Mouse (Mus musculus) myocyte (in vitro differentiated cells): ENCODE measurements at regions not wholly inside any gene's neighbourhood (a gene's known extent, or its start where the extent isn't known, plus 50 kb on each side); places are given as distances from the start of the nearest gene placed in this dataset.

Source experiments
- H3K27me3 ChIP-seq: one replicate; pipeline ENCODE4 v1.6.1; 2011; ENCODE audit not compliant: control insufficient read depth, insufficient read depth, insufficient read length
- H3K36me3 ChIP-seq: one replicate; pipeline ENCODE4 v1.6.1; 2011; ENCODE audit not compliant: control insufficient read depth, insufficient read depth
- H3K4me2 ChIP-seq: one replicate; pipeline ENCODE4 v1.6.1; 2011; ENCODE audit warnings: low read depth, control low read depth
- H3K4me3 ChIP-seq: one replicate; pipeline ENCODE4 v1.5.1; 2011; ENCODE audit warnings: mild to moderate bottlenecking, control low read depth, moderate library complexity
- H3K79me2 ChIP-seq: one replicate; pipeline ENCODE4 v1.6.1; 2011; ENCODE audit not compliant: control insufficient read depth, insufficient read depth
- H3ac ChIP-seq: one replicate; pipeline ENCODE4 v1.6.1; 2011; ENCODE audit not compliant: control insufficient read depth, insufficient read length
- CEBPB ChIP-seq: IDR thresholded peaks from 2 replicates; pipeline ENCODE4 v1.6.1; 2011; ENCODE audit warnings: mild to moderate bottlenecking, moderate library complexity; ENCODE audit not compliant: poor library complexity, insufficient read depth, severe bottlenecking
- E2F4 ChIP-seq: IDR thresholded peaks from one replicate; pipeline ENCODE4 v1.6.1; 2011; ENCODE audit warnings: mild to moderate bottlenecking, control low read depth, moderate library complexity; ENCODE audit not compliant: insufficient read depth
- MAX ChIP-seq: IDR thresholded peaks from one replicate; pipeline ENCODE4 v1.6.1; 2011; ENCODE audit warnings: low read depth, mild to moderate bottlenecking, control low read depth
- MYOD1 ChIP-seq, 3 experiments: IDR thresholded peaks; one replicate each; pipeline ENCODE4 v1.6.1; 2011; ENCODE audit warnings: control low read depth in 2 of 3, low read depth in 2 of 3, mild to moderate bottlenecking in 2 of 3, moderate library complexity in 1 of 3; ENCODE audit not compliant: insufficient read length in 2 of 3, control insufficient read depth in 1 of 3
- MYOG ChIP-seq, 3 experiments: IDR thresholded peaks; one replicate each; pipeline ENCODE4 v1.6.1; 2011; ENCODE audit warnings: control low read depth in 2 of 3, low read depth in 2 of 3, mild to moderate bottlenecking in 2 of 3; ENCODE audit not compliant: insufficient read length in 2 of 3, control insufficient read depth in 1 of 3, insufficient read depth in 1 of 3
- POLR2A ChIP-seq: IDR thresholded peaks from one replicate; pipeline ENCODE4 v1.6.1; 2011; ENCODE audit warnings: low read depth, mild to moderate bottlenecking, control low read depth, moderate library complexity; ENCODE audit not compliant: insufficient read length
- POLR2AphosphoS2 ChIP-seq: IDR thresholded peaks from one replicate; pipeline ENCODE4 v1.6.1; 2011; ENCODE audit warnings: low read depth, control low read depth; ENCODE audit not compliant: insufficient read length
- REST ChIP-seq: IDR thresholded peaks from one replicate; pipeline ENCODE4 v1.6.1; 2011; ENCODE audit warnings: mild to moderate bottlenecking, control low read depth, moderate library complexity; ENCODE audit not compliant: insufficient read depth, insufficient read length
- SRF ChIP-seq: IDR thresholded peaks from one replicate; pipeline ENCODE4 v1.6.1; 2011; ENCODE audit warnings: low read depth; ENCODE audit not compliant: control insufficient read depth, insufficient read length
- TCF12 ChIP-seq: IDR thresholded peaks from one replicate; pipeline ENCODE4 v1.6.1; 2011; ENCODE audit warnings: mild to moderate bottlenecking, control low read depth; ENCODE audit not compliant: poor library complexity, insufficient read depth, severe bottlenecking
- TCF3 ChIP-seq: IDR thresholded peaks from one replicate; pipeline ENCODE4 v1.6.1; 2011; ENCODE audit warnings: low read depth, control low read depth; ENCODE audit not compliant: insufficient read length
- USF1 ChIP-seq: IDR thresholded peaks from one replicate; pipeline ENCODE4 v1.6.1; 2011; ENCODE audit warnings: low read depth, mild to moderate bottlenecking, control low read depth, moderate library complexity

DNA sequence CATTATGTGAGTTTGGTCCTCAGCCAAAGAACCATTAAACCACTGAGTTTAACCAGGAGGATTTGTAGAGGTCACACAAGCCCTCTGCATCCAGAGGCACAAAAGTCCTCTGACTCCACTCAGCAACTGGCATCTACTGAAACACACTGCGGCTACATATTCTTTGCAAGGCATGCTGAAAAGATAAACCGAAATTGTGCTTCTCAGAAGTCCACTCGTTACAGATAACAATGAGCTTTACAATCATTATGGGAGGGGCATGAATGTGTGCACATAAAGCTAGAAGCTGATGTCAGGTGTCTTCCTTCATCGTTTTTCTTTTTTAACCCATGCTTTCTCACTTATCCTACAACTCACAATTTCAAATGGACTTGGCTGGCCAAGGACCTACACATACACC lies 102.8 kb upstream of the Onecut1 start:
- H3ac ChIP-seq = no peak overlapping the region
- H3K27me3 ChIP-seq = no peaks in the 10 kb centered on the region
- H3K4me2 ChIP-seq = no peak overlapping the region
- H3K79me2 ChIP-seq = no peaks in the 10 kb centered on the region
- H3K4me3 ChIP-seq = no peak overlapping the region
- TF ChIP-seq USF1 = no peak
- TF ChIP-seq E2F4 = no peak
- TF ChIP-seq POLR2AphosphoS2 = no peak
- H3K36me3 ChIP-seq = no peaks in the 10 kb centered on the region

- H3K36me3 ChIP-seq = no peaks in the 10 kb centered on the region
- no peak overlapping the region for H3K4me3 ChIP-seq
- no peak overlapping the region for H3ac ChIP-seq
- TF ChIP-seq SRF = no peak
- TF ChIP-seq MYOG (IDR thresholded peaks at IDR 0.05; ENCODE audit: control insufficient read depth in 1 of 3, insufficient read depth in 1 of 3, insufficient read length in 2 of 3, low read depth in 2 of 3) = no peak
- TF ChIP-seq E2F4 = no peak
- no peak for TF ChIP-seq MYOD1 (IDR thresholded peaks at IDR 0.05; ENCODE audit: control insufficient read depth in 1 of 3, insufficient read length in 2 of 3, low read depth in 2 of 3)
- TF ChIP-seq POLR2AphosphoS2 = no peak
- no peak for TF ChIP-seq POLR2A
- TF ChIP-seq USF1 = no peak
- TF ChIP-seq MAX = no peak
- no peak for TF ChIP-seq TCF12
- TF ChIP-seq TCF3 = no peak
- no peak for TF ChIP-seq REST
- no peak for TF ChIP-seq CEBPB
- no peaks in the 10 kb centered on the region for H3K27me3 ChIP-seq
- no peak overlapping the region for H3K4me2 ChIP-seq
- no peaks in the 10 kb centered on the region for H3K79me2 ChIP-seq
Measured at GRCm38 (mm10) chr9:74780419-74780818, 81.3 kb upstream of the Onecut1 start.

DNA sequence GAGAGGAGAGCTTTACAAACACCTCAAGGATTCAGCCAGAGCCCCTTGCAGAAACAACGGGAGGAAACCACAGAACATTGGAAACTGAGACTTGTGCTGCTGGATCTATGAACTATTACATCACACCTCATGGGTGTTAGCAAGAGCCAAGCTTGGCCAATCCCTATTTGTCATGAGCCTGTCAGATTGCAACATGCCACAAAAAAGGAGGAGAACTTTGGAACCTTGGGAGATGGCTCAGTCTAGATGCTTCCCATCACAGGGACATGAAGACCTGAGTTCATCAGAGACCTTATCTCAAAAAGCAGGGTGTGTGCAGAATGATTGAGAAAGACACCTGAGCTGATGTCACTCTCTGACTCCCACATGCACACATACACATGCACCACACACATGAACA lies 68.3 kb upstream of the Onecut1 start:
- no peak overlapping the region for H3ac ChIP-seq
- no peak for TF ChIP-seq MAX
- no peak for TF ChIP-seq POLR2A
- no peak for TF ChIP-seq TCF3
- TF ChIP-seq USF1 = no peak
- TF ChIP-seq REST = no peak
- TF ChIP-seq E2F4 = no peak
- no peak for TF ChIP-seq CEBPB
- no peak for TF ChIP-seq POLR2AphosphoS2
- no peak for TF ChIP-seq SRF
- no peak for TF ChIP-seq TCF12
- no peak for TF ChIP-seq MYOD1 (IDR thresholded peaks at IDR 0.05; ENCODE audit: control insufficient read depth in 1 of 3, insufficient read length in 2 of 3, low read depth in 2 of 3)
- no peak for TF ChIP-seq MYOG (IDR thresholded peaks at IDR 0.05; ENCODE audit: control insufficient read depth in 1 of 3, insufficient read depth in 1 of 3, insufficient read length in 2 of 3, low read depth in 2 of 3)

GRCm38 (mm10) chr9:74795994-74796393 lies 65.7 kb upstream of the Onecut1 start:
- TF ChIP-seq MYOG (IDR thresholded peaks at IDR 0.05; ENCODE audit: control insufficient read depth in 1 of 3, insufficient read depth in 1 of 3, insufficient read length in 2 of 3, low read depth in 2 of 3) = no peak
- no peak for TF ChIP-seq E2F4
- no peak for TF ChIP-seq TCF3
- no peak for TF ChIP-seq MAX
- no peak for TF ChIP-seq CEBPB
- TF ChIP-seq TCF12 = no peak
- Histone ChIP-seq H3K27me3 (no peaks in the 10 kb centered on the region), H3K4me2 (no peak overlapping the region), H3ac (no peak overlapping the region), H3K36me3 (no peaks in the 10 kb centered on the region), H3K4me3 (no peak overlapping the region), H3K79me2 (no peaks in the 10 kb centered on the region)

More for the DNA sequence above, 68.3 kb upstream of the Onecut1 start:
- H3K4me2 ChIP-seq = no peak overlapping the region
- no peaks in the 10 kb centered on the region for H3K36me3 ChIP-seq
- H3K4me3 ChIP-seq = no peak overlapping the region
- no peaks in the 10 kb centered on the region for H3K27me3 ChIP-seq
- no peaks in the 10 kb centered on the region for H3K79me2 ChIP-seq

DNA sequence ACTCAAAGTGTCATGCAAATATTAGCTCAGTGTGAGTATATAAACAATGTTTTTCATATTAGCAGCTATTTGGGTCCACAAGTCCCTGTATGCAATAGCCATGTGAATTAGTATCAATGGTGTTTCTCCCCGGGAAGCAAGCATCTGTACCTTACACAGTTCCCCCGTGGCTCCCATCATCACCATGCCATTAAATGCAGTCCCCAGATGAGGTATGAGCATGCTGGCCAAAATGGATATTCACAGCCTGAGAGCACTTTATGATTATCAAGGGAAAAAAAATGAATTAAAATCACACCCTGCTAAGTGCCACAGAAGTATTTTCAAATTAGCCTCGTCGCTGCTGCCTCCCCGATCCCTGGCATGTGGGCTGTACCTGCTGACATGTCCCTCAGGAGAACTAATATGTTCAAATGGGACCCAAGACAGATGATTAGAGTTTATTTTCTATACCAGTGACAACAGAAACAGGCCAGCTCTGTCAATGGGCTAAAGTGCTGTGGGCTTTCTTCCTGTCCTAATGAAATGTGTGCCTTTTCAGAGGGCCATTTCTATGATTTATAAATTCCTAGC lies 64.4 kb upstream of the Onecut1 start:
- H3K27me3 ChIP-seq = no peaks in the 10 kb centered on the region
- TF ChIP-seq SRF (no peak), MYOD1 (IDR thresholded peaks at IDR 0.05; ENCODE audit: control insufficient read depth in 1 of 3, insufficient read length in 2 of 3, low read depth in 2 of 3) (no peak), MYOG (IDR thresholded peaks at IDR 0.05; ENCODE audit: control insufficient read depth in 1 of 3, insufficient read depth in 1 of 3, insufficient read length in 2 of 3, low read depth in 2 of 3) (no peak), CEBPB (no peak), E2F4 (no peak), REST (no peak), USF1 (no peak), TCF12 (no peak), POLR2AphosphoS2 (no peak), MAX (no peak), TCF3 (no peak), POLR2A (no peak)
- H3ac ChIP-seq = no peak overlapping the region
- H3K4me3 ChIP-seq = no peak overlapping the region
- no peaks in the 10 kb centered on the region for H3K79me2 ChIP-seq
- no peaks in the 10 kb centered on the region for H3K36me3 ChIP-seq
- H3K4me2 ChIP-seq = no peak overlapping the region
